Mouse (Mus musculus) layer of hippocampus, adult 18-20 months (tissue): ENCODE results near the gene Itgad. TPM values are rescaled to one million over a fixed set of nuclear protein-coding genes. Genes with fewer than 3 reads are reported as not detected.
"Not testable (repeated sequence)": the region's sequence is repeated elsewhere in the genome, so short reads cannot be mapped to it uniquely, and the experiment has no call there.

Experiments
- DNase-seq, 2 experiments: peaks; one replicate each; pipeline ENCODE4 v3.0.0; 2022; ENCODE audit warnings: low spot score in 2 of 2
- long read RNA-seq: library from polyadenylated mRNA; stranded (forward); transcript quantifications from one replicate; pipeline ENCODE4 v2.0.0, GENCODE M21; 2021
- total RNA-seq, 2 experiments: library from RNA; stranded (reverse); gene quantifications; 2 replicates each; pipeline ENCODE4 v1.2.3; 2021

Gene Itgad
- under 1 TPM; 0.20 to 0.71 TPM for total RNA-seq
- long read RNA-seq, partial matches to known transcripts = 1 of 1 reads
- long read RNA-seq, other reads (novel, unspliced or antisense) = 0 of 1 reads

GRCm38 (mm10) chr7:128154076-128154475 is at the start of gene Itgad:
Gene Itgad (plus strand): TSS chr7:128154376.
- no peak for DNase-seq

- DNase-seq = peak; percentile 30 to 81
These were observed 48.9 kb upstream of the Itgad start for GRCm38 (mm10) chr7:128105246-128105645.

- DNase-seq = no peak
These were observed 46.7 kb upstream of the Itgad start for GRCm38 (mm10) chr7:128107462-128107861.

- no peak for DNase-seq
These were observed 43.9 kb upstream of the Itgad start for GRCm38 (mm10) chr7:128110314-128110713.

- no peak for DNase-seq
These were observed 42.0 kb upstream of the Itgad start for GRCm38 (mm10) chr7:128112131-128112530.

- no peak for DNase-seq
These were observed 39.6 kb upstream of the Itgad start for GRCm38 (mm10) chr7:128114371-128115105.

- no peak for DNase-seq
These were observed 38.8 kb upstream of the Itgad start for GRCm38 (mm10) chr7:128115211-128115958.

- DNase-seq = no peak
These were observed 37.8 kb upstream of the Itgad start for GRCm38 (mm10) chr7:128116396-128116795.

- DNase-seq = no peak
These were observed 34.3 kb upstream of the Itgad start for GRCm38 (mm10) chr7:128119726-128120490.

GRCm38 (mm10) chr7:128128741-128129720 is 25.1 kb upstream of the Itgad start, which contains the start of gene Itgax:
Gene Itgax (plus strand): TSS chr7:128129547.
- no peak for DNase-seq

- DNase-seq = no peak
These were observed 22.0 kb upstream of the Itgad start for GRCm38 (mm10) chr7:128132148-128132547.

GRCm38 (mm10) chr7:128133596-128133995 is 20.6 kb upstream of the Itgad start:
- DNase-seq = no peak

- DNase-seq = no peak
These were observed 17.2 kb upstream of the Itgad start for GRCm38 (mm10) chr7:128136927-128137326.

- peak in 1 of 2 experiments; percentile 8 for DNase-seq
These were observed 14.6 kb upstream of the Itgad start for GRCm38 (mm10) chr7:128139611-128140010.

- DNase-seq = no peak
These were observed 3.2 kb upstream of the Itgad start for GRCm38 (mm10) chr7:128150970-128151369.

- DNase-seq = no peak
These were observed 748 bp downstream of the Itgad start for GRCm38 (mm10) chr7:128154924-128155323.

- not testable (repeated sequence) for DNase-seq
These were observed 4.6 kb downstream of the Itgad start for GRCm38 (mm10) chr7:128158688-128159354.

- DNase-seq = no peak
These were observed 9.8 kb downstream of the Itgad start for GRCm38 (mm10) chr7:128164001-128164400.

GRCm38 (mm10) chr7:128166391-128166790 is 12.2 kb downstream of the Itgad start:
- no peak for DNase-seq

GRCm38 (mm10) chr7:128169996-128170395 is 15.8 kb downstream of the Itgad start:
- no peak for DNase-seq
